Mouse (Mus musculus): Measurements from ENCODE around the gene Cabp4. TPM values are rescaled to one million over a fixed set of nuclear protein-coding genes. Genes with fewer than 3 reads are reported as not detected.
A peak's percentile ranks its signal among the peaks of the same experiment; 100 is the strongest.

Cabp4 gene
- polyA plus RNA-seq, 1 experiment from 2014 or later = 0.13 TPM

- H3K27me3 ChIP-seq = no peaks in the 10 kb centered on the region
- WGBS (ENCODE audit: insufficient replicate concordance) = 85% methylated on average over 26 of the region's 26 CpGs
- no peaks in the 10 kb centered on the region for H3K9me3 ChIP-seq (replicated peaks)
- H3K4me3 ChIP-seq (replicated peaks) = no peak overlapping the region
- peaks cover 54% of the 10 kb centered on the region for H3K36me3 ChIP-seq (replicated peaks)
- H3K9ac ChIP-seq = no peak overlapping the region
- ATAC-seq (ENCODE audit: insufficient read depth) = no peak
- peak overlapping the region; percentile 66; the same call in 1 of the 2 replicates for H3K27ac ChIP-seq (replicated peaks)
- no peak overlapping the region for H3K4me2 ChIP-seq
- H3K4me1 ChIP-seq (replicated peaks) = peaks cover 31% of the 10 kb centered on the region
Observed at GRCm38 (mm10) chr19:4112063-4112960, 31.5 kb downstream of the Cabp4 start.

GRCm38 (mm10) chr19:4108535-4108934, 35.3 kb downstream of the Cabp4 start:
- Histone ChIP-seq H3K27me3 (peaks cover 6% of the 10 kb centered on the region), H3K9me3 (replicated peaks) (no peaks in the 10 kb centered on the region), H3K4me3 (replicated peaks) (no peak overlapping the region), H3K36me3 (replicated peaks) (0 out of 2 replicates have a peak, but pooled peaks cover 24% of the 10 kb centered on the region), H3K4me1 (replicated peaks) (peaks cover 19% of the 10 kb centered on the region), H3K9ac (no peak overlapping the region), H3K4me2 (no peak overlapping the region), H3K27ac (replicated peaks) (no peak overlapping the region)
- no peak for ATAC-seq (ENCODE audit: insufficient read depth)
- 71% methylated on average over 9 of the region's 9 CpGs for WGBS (ENCODE audit: insufficient replicate concordance)

GRCm38 (mm10) chr19:4106654-4107053, 37.2 kb downstream of the Cabp4 start:
- Histone ChIP-seq H3K4me3 (replicated peaks) (no peak overlapping the region), H3K4me1 (replicated peaks) (peaks cover 2% of the 10 kb centered on the region), H3K27me3 (peaks cover 24% of the 10 kb centered on the region), H3K4me2 (no peak overlapping the region), H3K36me3 (replicated peaks) (0 out of 2 replicates have a peak, but pooled peaks cover 7% of the 10 kb centered on the region), H3K9ac (no peak overlapping the region), H3K27ac (replicated peaks) (no peak overlapping the region), H3K9me3 (replicated peaks) (no peaks in the 10 kb centered on the region)
- ATAC-seq (ENCODE audit: insufficient read depth) = no peak
- 84% methylated on average over 14 of the region's 14 CpGs for WGBS (ENCODE audit: insufficient replicate concordance)

- H3K9me3 ChIP-seq (replicated peaks) = no peaks in the 10 kb centered on the region
- H3K9ac ChIP-seq = no peak overlapping the region
- WGBS (ENCODE audit: insufficient replicate concordance) = 78% methylated on average over 16 of the region's 16 CpGs
- ATAC-seq (ENCODE audit: insufficient read depth) = no peak
- H3K27ac ChIP-seq (replicated peaks) = no peak overlapping the region
- no peak overlapping the region for H3K4me2 ChIP-seq
- H3K27me3 ChIP-seq = peaks cover 44% of the 10 kb centered on the region
- 0 out of 2 replicates have a peak, but pooled peaks cover 5% of the 10 kb centered on the region for H3K36me3 ChIP-seq (replicated peaks)
- peaks cover 20% of the 10 kb centered on the region for H3K4me1 ChIP-seq (replicated peaks)
- H3K4me3 ChIP-seq (replicated peaks) = no peak overlapping the region
Observed at GRCm38 (mm10) chr19:4104675-4105194, 39.1 kb downstream of the Cabp4 start.

GRCm38 (mm10) chr19:4103792-4104191, 40.0 kb downstream of the Cabp4 start:
- ATAC-seq (ENCODE audit: insufficient read depth) = no peak
- Histone ChIP-seq H3K27ac (replicated peaks) (no peak overlapping the region), H3K4me1 (replicated peaks) (peaks cover 30% of the 10 kb centered on the region), H3K36me3 (replicated peaks) (0 out of 2 replicates have a peak, but pooled peaks cover 5% of the 10 kb centered on the region), H3K9me3 (replicated peaks) (no peaks in the 10 kb centered on the region), H3K9ac (no peak overlapping the region), H3K4me3 (replicated peaks) (no peak overlapping the region), H3K27me3 (peaks cover 47% of the 10 kb centered on the region), H3K4me2 (no peak overlapping the region)
- 60% methylated on average over 3 of the region's 3 CpGs for WGBS (ENCODE audit: insufficient replicate concordance)

GRCm38 (mm10) chr19:4103294-4103693, 40.5 kb downstream of the Cabp4 start:
- no peaks in the 10 kb centered on the region for H3K9me3 ChIP-seq (replicated peaks)
- no peak overlapping the region for H3K4me2 ChIP-seq
- H3K36me3 ChIP-seq (replicated peaks) = peaks cover 9% of the 10 kb centered on the region; the same call in 1 of the 2 replicates
- peaks cover 35% of the 10 kb centered on the region for H3K4me1 ChIP-seq (replicated peaks)
- ATAC-seq (ENCODE audit: insufficient read depth) = no peak
- H3K4me3 ChIP-seq (replicated peaks) = no peak overlapping the region
- H3K9ac ChIP-seq = no peak overlapping the region
- H3K27ac ChIP-seq (replicated peaks) = no peak overlapping the region
- H3K27me3 ChIP-seq = peaks cover 47% of the 10 kb centered on the region
- whole genome bisulfite sequencing (ENCODE audit: insufficient replicate concordance) = 88% methylated on average over 18 of the region's 18 CpGs

- H3K4me3 ChIP-seq (replicated peaks) = no peak overlapping the region
- 78% methylated on average over 12 of the region's 12 CpGs for WGBS (ENCODE audit: insufficient replicate concordance)
- peaks cover 47% of the 10 kb centered on the region for H3K27me3 ChIP-seq
- H3K4me2 ChIP-seq = no peak overlapping the region
- peaks cover 41% of the 10 kb centered on the region for H3K4me1 ChIP-seq (replicated peaks)
- no peak overlapping the region for H3K27ac ChIP-seq (replicated peaks)
- H3K36me3 ChIP-seq (replicated peaks) = peaks cover 11% of the 10 kb centered on the region; the same call in 1 of the 2 replicates
- H3K9ac ChIP-seq = no peak overlapping the region
- no peaks in the 10 kb centered on the region for H3K9me3 ChIP-seq (replicated peaks)
- no peak for ATAC-seq (ENCODE audit: insufficient read depth)
Observed at GRCm38 (mm10) chr19:4102626-4103025, 41.2 kb downstream of the Cabp4 start.

GRCm38 (mm10) chr19:4102049-4102448, 41.8 kb downstream of the Cabp4 start:
- Histone ChIP-seq H3K27me3 (peaks cover 47% of the 10 kb centered on the region), H3K9ac (no peak overlapping the region), H3K27ac (replicated peaks) (no peak overlapping the region), H3K4me3 (replicated peaks) (no peak overlapping the region), H3K9me3 (replicated peaks) (no peaks in the 10 kb centered on the region), H3K4me2 (no peak overlapping the region), H3K36me3 (replicated peaks) (peaks cover 8% of the 10 kb centered on the region; the same call in 1 of the 2 replicates), H3K4me1 (replicated peaks) (peaks cover 46% of the 10 kb centered on the region)
- 77% methylated on average over 2 of the region's 2 CpGs for WGBS (ENCODE audit: insufficient replicate concordance)
- no peak for ATAC-seq (ENCODE audit: insufficient read depth)

- Histone ChIP-seq H3K27ac (replicated peaks) (no peak overlapping the region), H3K36me3 (replicated peaks) (peaks cover 8% of the 10 kb centered on the region; the same call in 1 of the 2 replicates), H3K27me3 (peaks cover 47% of the 10 kb centered on the region), H3K4me2 (peak overlapping the region; percentile 93; the same call in 1 of the 2 replicates), H3K9ac (no peak overlapping the region), H3K9me3 (replicated peaks) (no peaks in the 10 kb centered on the region), H3K4me3 (replicated peaks) (peak overlapping the region; percentile 74; the same call in 1 of the 2 replicates), H3K4me1 (replicated peaks) (peaks cover 49% of the 10 kb centered on the region)
- WGBS (ENCODE audit: insufficient replicate concordance) = 70% methylated on average over 6 of the region's 6 CpGs
- ATAC-seq (ENCODE audit: insufficient read depth) = no peak
Observed at GRCm38 (mm10) chr19:4101466-4101865, 42.4 kb downstream of the Cabp4 start.

- peak overlapping the region; percentile 93 for H3K4me2 ChIP-seq
- peak overlapping the region; percentile 63; the same call in 1 of the 2 replicates for H3K9ac ChIP-seq
- ATAC-seq (ENCODE audit: insufficient read depth) = no peak
- H3K4me1 ChIP-seq (replicated peaks) = peaks cover 56% of the 10 kb centered on the region
- no peaks in the 10 kb centered on the region for H3K9me3 ChIP-seq (replicated peaks)
- peak overlapping the region; percentile 74 for H3K4me3 ChIP-seq (replicated peaks)
- WGBS (ENCODE audit: insufficient replicate concordance) = 1% methylated on average over 52 of the region's 52 CpGs
- peaks cover 47% of the 10 kb centered on the region for H3K27me3 ChIP-seq
- H3K36me3 ChIP-seq (replicated peaks) = peaks cover 8% of the 10 kb centered on the region; the same call in 1 of the 2 replicates
- no peak overlapping the region for H3K27ac ChIP-seq (replicated peaks)
Observed at GRCm38 (mm10) chr19:4100718-4101261, 43.0 kb downstream of the Cabp4 start.
